Mouse (Mus musculus) limb, embryonic 14.5 days (tissue): ENCODE measurements at regions not wholly inside any gene's neighbourhood (a gene's known extent, or its start where the extent isn't known, plus 50 kb on each side); places are given as distances from the start of the nearest gene placed in this dataset.

ENCODE experiments used
- ATAC-seq: fragments of 200-750 bp; cut with Nextera tagmentation; 2 replicates; pipeline ENCODE4 v1.8.0; 2017; ENCODE audit warnings: low read depth, moderate number of reproducible peaks, moderate TSS enrichment; ENCODE audit not compliant: low FRiP score
- DNase-seq: peaks from one replicate; pipeline ENCODE4 v3.0.0-alpha.2; 2015; ENCODE audit warnings: low spot score
- H3K27ac ChIP-seq: fragments of 300-500 bp; sonication (generic); replicated peaks from 2 replicates; pipeline ENCODE4 v1.5.1; 2014; ENCODE audit warnings: low read depth, mild to moderate bottlenecking, low read length, moderate library complexity, mixed read lengths
- H3K27me3 ChIP-seq: fragments of 300-500 bp; sonication (generic); 2 replicates; pipeline ENCODE4 v1.6.1; 2014; ENCODE audit warnings: low read length, mixed read lengths; ENCODE audit not compliant: control insufficient read depth, insufficient read depth
- H3K36me3 ChIP-seq: fragments of 300-500 bp; sonication (generic); 2 replicates; pipeline ENCODE4 v1.6.1; 2014; ENCODE audit warnings: mild to moderate bottlenecking, low read length, moderate library complexity, mixed read lengths; ENCODE audit not compliant: control insufficient read depth, insufficient read depth
- H3K4me1 ChIP-seq: fragments of 300-500 bp; sonication (generic); 2 replicates; pipeline ENCODE4 v1.6.1; 2014; ENCODE audit warnings: antibody characterized with exemption, low read length, mixed read lengths; ENCODE audit not compliant: control insufficient read depth, insufficient read depth
- H3K4me2 ChIP-seq: fragments of 300-500 bp; sonication (generic); replicated peaks from 2 replicates; pipeline ENCODE4 v1.6.1; 2014; ENCODE audit warnings: low read depth, mild to moderate bottlenecking, low read length, moderate library complexity; ENCODE audit not compliant: severe bottlenecking
- H3K4me3 ChIP-seq: fragments of 300-500 bp; sonication (generic); replicated peaks from 2 replicates; pipeline ENCODE4 v1.5.1; 2014; ENCODE audit warnings: low read length
- H3K9ac ChIP-seq: fragments of 300-500 bp; sonication (generic); 2 replicates; pipeline ENCODE4 v1.6.1; 2014; ENCODE audit warnings: mild to moderate bottlenecking, low read depth, low read length, moderate library complexity; ENCODE audit not compliant: severe bottlenecking
- H3K9me3 ChIP-seq: fragments of 300-500 bp; sonication (generic); 2 replicates; pipeline ENCODE4 v1.6.1; 2016; ENCODE audit warnings: low read length; ENCODE audit not compliant: control insufficient read depth
- POLR2A ChIP-seq: fragments of 200-500 bp; IDR thresholded peaks from 2 replicates; pipeline ENCODE4 v1.8.0; 2012; ENCODE audit warnings: inconsistent platforms, mild to moderate bottlenecking, moderate library complexity, borderline replicate concordance; ENCODE audit not compliant: insufficient read depth, insufficient read length; ENCODE audit errors: extremely low read depth
- WGBS: fragments of 180-500 bp; shearing (Covaris S2); extraction: QIAGEN DNeasy Blood & Tissue Kit; methylation state at CpG from one replicate; pipeline ENCODE4 v1.1.7; 2014; 5-methylcytosine and 5-hydroxymethylcytosine counted together

- H3K4me3 ChIP-seq: no peak overlapping the region
- WGBS: 76% methylated on average over 11 of the region's 11 CpGs
- no peaks in the 10 kb centered on the region for H3K27me3 ChIP-seq
- H3K9ac ChIP-seq: no peak overlapping the region
- no peak overlapping the region for H3K4me2 ChIP-seq
- no peaks in the 10 kb centered on the region for H3K4me1 ChIP-seq
- no peak for TF ChIP-seq POLR2A
- ATAC-seq (no peak), DNase-seq (no peak)
- no peaks in the 10 kb centered on the region for H3K36me3 ChIP-seq
- H3K27ac ChIP-seq: no peak overlapping the region
- no peaks in the 10 kb centered on the region for H3K9me3 ChIP-seq
Observed at GRCm38 (mm10) chr8:41742796-41743670, 326.2 kb upstream of the Frg1 start.

- peaks cover 6% of the 10 kb centered on the region; the same call in 1 of the 2 replicates for H3K4me1 ChIP-seq
- peak; percentile 37; the same call in 1 of the 2 replicates for ATAC-seq
- H3K27ac ChIP-seq: no peak overlapping the region
- H3K9me3 ChIP-seq: no peaks in the 10 kb centered on the region
- H3K36me3 ChIP-seq: no peaks in the 10 kb centered on the region
- 71% methylated on average over 3 of the region's 3 CpGs for WGBS
- no peak overlapping the region for H3K4me3 ChIP-seq
- H3K9ac ChIP-seq: no peak overlapping the region
- TF ChIP-seq POLR2A: no peak
- no peaks in the 10 kb centered on the region for H3K27me3 ChIP-seq
- DNase-seq: peak; percentile 53
- H3K4me2 ChIP-seq: no peak overlapping the region
Observed at GRCm38 (mm10) chr8:41717002-41717401, 300.1 kb upstream of the Frg1 start.

- WGBS: 63% methylated on average over 4 of the region's 4 CpGs
- DNase-seq: peak; percentile 84
- no peaks in the 10 kb centered on the region for H3K9me3 ChIP-seq
- peak overlapping the region; percentile 63 for H3K27ac ChIP-seq
- H3K4me3 ChIP-seq: no peak overlapping the region
- ATAC-seq: peak; percentile 74
- H3K36me3 ChIP-seq: no peaks in the 10 kb centered on the region
- no peaks in the 10 kb centered on the region for H3K27me3 ChIP-seq
- H3K4me2 ChIP-seq: no peak overlapping the region
- peaks cover 6% of the 10 kb centered on the region; the same call in 1 of the 2 replicates for H3K4me1 ChIP-seq
- no peak for TF ChIP-seq POLR2A
- no peak overlapping the region for H3K9ac ChIP-seq
Observed at GRCm38 (mm10) chr8:41713634-41714330, 296.9 kb upstream of the Frg1 start.

GRCm38 (mm10) chr8:41703927-41704924 is 287.4 kb upstream of the Frg1 start:
- no peaks in the 10 kb centered on the region for H3K27me3 ChIP-seq
- WGBS: 63% methylated on average over 9 of the region's 9 CpGs
- H3K9me3 ChIP-seq: no peaks in the 10 kb centered on the region

More at GRCm38 (mm10) chr8:41703927-41704924, 287.4 kb upstream of the Frg1 start:
- no peak for TF ChIP-seq POLR2A
- Histone ChIP-seq H3K4me3 (no peak overlapping the region), H3K9ac (no peak overlapping the region), H3K4me1 (no peaks in the 10 kb centered on the region), H3K36me3 (no peaks in the 10 kb centered on the region), H3K27ac (no peak overlapping the region), H3K4me2 (no peak overlapping the region)
- ATAC-seq: no peak
- DNase-seq: no peak
